Mouse (Mus musculus): ENCODE measurements around the gene Zfp865.

DNA sequence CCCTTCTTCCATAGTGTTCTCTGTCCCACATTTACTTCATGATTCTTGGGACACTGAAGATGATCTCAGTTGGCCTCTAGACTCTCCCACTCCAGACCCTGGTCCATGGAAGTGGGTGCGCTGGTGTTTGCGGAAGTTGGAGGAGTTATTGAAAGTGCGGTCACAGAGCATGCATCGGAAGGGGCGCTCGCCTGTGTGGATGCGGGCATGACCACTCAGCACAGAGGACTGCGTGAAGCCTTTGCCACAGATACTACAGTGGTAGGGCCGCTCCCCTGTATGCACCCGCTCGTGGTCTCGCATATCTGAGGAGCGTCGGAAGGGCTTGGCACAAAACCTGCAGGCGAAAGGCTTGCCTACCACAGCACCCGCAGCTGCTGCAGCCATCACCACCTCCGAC, 15.5 kb downstream of the Zfp865 start:
- TF ChIP-seq POLR2A (IDR thresholded peaks at IDR 0.05; ENCODE audit: low read depth, low read length) (no peak), CTCF (IDR thresholded peaks at IDR 0.05; ENCODE audit: extremely low read depth, insufficient read depth, insufficient read length, insufficient replicate concordance) (no peak)
